Mouse (Mus musculus): ENCODE measurements around the gene Pfkp.

DNA sequence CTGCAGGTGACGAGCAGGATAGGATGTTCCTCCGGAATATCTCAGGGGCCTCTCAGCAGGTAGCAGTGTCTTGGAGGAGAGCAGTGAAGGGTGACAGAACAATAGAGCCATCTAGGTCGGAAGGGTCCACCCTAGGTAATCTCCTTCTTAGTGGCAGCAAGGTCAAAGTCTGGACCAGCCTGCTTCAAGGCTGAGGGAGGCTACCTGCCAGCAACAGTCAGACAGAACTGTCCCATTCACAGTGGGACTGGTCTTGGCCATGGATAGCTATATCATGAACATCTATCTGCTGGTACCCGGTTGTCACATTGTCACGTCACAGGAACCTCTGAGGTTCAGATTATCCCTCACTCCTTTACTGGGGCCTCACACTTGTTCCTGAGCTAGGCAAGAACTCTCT lies 15.6 kb upstream of the Pfkp start:
- no peak for TF ChIP-seq CTCF (IDR thresholded peaks at IDR 0.05; ENCODE audit: extremely low read depth, insufficient read depth, low read length)
- TF ChIP-seq POLR2A (IDR thresholded peaks at IDR 0.05; ENCODE audit: extremely low read depth, insufficient read depth, low read length), result no peak
